Mouse (Mus musculus): ENCODE results near the gene March11. TPM values are rescaled to one million over a fixed set of nuclear protein-coding genes. Genes with fewer than 3 reads are reported as not detected.

March11 gene
- polyA plus RNA-seq (2014; fragmentation: Illumina TruSeq; extraction: RNeasy Lipid Tissue Mini Kit (QIAGEN cat#74804); ENCODE audit: low read depth, low replicate concordance): 538 TPM

DNA sequence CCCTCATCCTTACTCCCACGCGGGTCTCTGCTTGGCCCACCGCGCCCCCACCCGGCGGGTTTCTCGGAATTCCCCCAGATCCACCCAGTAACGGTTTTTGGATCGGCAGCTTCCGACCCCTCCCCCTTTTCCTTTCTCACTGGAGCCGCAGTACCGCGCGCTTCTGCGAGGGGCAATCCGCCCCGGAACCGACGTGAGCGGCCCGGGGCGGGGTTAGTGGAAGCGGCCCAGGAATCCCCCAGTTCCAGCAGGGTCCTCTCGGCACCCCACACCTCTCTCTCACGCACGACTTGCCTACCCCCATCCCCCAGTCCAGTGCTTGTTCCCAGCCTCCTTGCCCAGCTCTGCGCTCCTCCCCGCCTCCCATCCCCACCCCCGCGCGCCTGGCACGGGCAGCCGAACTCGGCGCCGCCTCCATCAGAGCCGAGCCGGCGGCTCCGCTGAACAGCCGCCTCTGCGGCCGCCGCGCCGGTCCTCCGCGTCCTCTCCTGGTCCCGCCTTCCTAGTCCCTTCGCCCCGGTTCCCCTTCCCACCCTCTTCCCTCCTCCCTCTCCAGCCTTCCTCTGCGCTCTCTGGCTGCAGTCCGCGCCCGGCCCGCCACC lies at the start of gene March11:
Gene March11 (plus strand): TSS at position 420 of the 602 bp plus-strand sequence.

Data from testis, adult 10 weeks (tissue).